Mouse (Mus musculus) cerebellum, postnatal 4 days (tissue): ENCODE data around the gene Olfr344.

ENCODE experiments used
- DNase-seq, 2 experiments: peaks; one replicate each; pipeline ENCODE4 v3.0.0; 2022; ENCODE audit warnings: low spot score in 2 of 2, mixed read lengths in 1 of 2

Olfr344 gene

GRCm38 (mm10) chr2:36566362-36566761, at the start of gene Olfr344:
TSS of gene Olfr344 (plus strand) at chr2:36566662.
- no peak for DNase-seq

DNA sequence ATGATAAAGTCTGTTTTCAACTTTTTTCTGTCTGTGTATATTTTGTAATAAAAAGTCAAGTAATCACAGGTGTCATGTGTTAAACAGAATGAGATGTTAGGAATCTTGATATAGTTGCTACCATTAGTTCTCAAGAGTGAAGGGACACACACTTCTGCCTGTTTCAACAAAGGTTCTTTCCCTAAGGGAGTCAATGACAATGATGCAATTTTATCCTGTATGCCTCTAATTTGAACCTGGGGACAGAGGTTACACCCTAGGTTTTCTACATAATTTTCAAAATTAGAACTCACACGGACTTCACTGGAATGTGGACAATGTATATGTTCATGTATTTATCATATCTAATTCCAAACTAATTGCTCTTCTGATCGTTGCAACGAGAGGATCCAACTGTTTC, 41.8 kb upstream of the Olfr344 start, which contains the start of gene Olfr342:
Gene Olfr342, plus strand, starts transcription at position 301 of the 400 bp plus-strand sequence.
- no peak for DNase-seq

DNA sequence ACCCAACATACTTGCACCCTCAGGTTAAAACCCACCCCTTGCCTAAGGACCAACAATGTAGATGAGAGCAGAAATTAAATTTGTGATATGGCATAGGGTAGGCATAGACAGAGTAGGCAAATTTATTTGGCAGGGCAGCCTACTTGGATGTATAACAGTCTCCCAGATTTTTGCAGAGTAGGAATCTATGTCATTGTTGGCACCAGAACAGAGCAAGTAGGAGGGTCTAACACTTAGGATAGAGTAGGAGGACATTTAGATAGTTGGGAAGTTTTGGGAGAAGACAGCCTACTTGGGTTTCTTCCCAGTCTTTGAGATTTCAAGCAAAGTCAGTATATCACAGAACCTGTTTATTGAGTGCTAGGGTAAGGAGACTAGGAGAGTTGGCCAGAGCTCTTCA, 1.3 kb upstream of the Olfr344 start:
- no peak for DNase-seq

GRCm38 (mm10) chr2:36567022-36567421, 560 bp downstream of the Olfr344 start:
- DNase-seq: no peak

GRCm38 (mm10) chr2:36567845-36568244, 1.4 kb downstream of the Olfr344 start:
- no peak for DNase-seq
